ENCODE assay signal across 10 mouse cellular contexts in the genomic region with DNA sequence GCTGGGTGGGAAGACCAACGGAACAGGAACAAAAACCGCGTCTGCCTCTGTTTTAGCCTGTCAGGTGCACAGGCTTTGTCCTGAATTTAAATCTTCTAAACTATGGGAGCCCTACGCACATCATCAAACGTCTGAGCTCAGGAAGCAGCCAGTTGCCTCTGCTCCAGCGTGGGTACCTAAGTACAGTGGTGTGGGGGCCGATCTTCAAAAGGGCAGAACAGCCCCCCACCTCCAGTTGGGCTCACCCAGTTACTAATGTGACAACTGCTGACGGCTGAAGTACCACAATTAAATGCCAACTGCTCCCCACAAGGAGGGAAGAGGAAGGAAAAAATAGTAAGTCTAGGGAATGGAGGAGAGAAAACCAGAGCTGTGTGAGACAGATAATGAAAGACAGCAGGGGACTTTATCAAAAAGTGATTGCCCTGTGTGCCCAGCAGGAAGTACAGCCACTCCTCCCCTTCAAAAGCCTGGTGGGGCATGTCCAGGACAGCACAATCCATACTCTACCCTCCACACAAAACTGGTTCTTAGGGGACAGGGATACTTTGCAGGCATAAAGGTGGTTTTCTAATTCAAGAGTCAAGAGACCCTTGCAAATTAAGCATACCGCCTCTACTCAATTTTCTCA. TPM values are rescaled to one million over a fixed set of nuclear protein-coding genes. Genes with fewer than 3 reads are reported as not detected.
DNase-seq lines count a peak whose midpoint lies in the region; ATAC-seq lines count a peak whose summit lies in the region.
"Had no signal": no experiment of that assay in that cellular context is flagged by ENCODE, and none has a peak within 500 bp of the region (broad histone marks: within the 10 kb centered on the region; RNA-seq: fewer than 3 reads in every experiment).

No protein-coding gene starts in this region.

- H3K36me3 ChIP-seq in kidney, embryonic 15.5 days = peaks cover 22% of the 10 kb centered on the region; the same call in 1 of the 2 replicates
- 0 out of 2 replicates have a peak, but pooled peaks cover 4% of the 10 kb centered on the region for H3K36me3 ChIP-seq in hindbrain, embryonic 11.5 days (ENCODE audit: control insufficient read depth, insufficient read depth, low read length)

- DNase-seq in heart, adult 11 months = peak; percentile 85
- DNase-seq in heart, postnatal 36 days = no peak
- DNase-seq in right cerebral cortex, adult 18-20 months = peak; percentile 74
- DNase-seq in right cerebral cortex, postnatal 4 days = no peak
- DNase-seq in left cerebral cortex, postnatal 14 days (ENCODE audit: low spot score in 2 of 2) = peak; percentile 59 to 75
- peak; percentile 16 for DNase-seq in thymus, postnatal 14 days
- DNase-seq in hindbrain, embryonic 11.5 days (ENCODE audit: low spot score) = no peak

- ATAC-seq in kidney, embryonic 15.5 days (replicated peaks; ENCODE audit: low FRiP score) = no peak
- no peak for ATAC-seq in hindbrain, embryonic 11.5 days (ENCODE audit: low FRiP score)
- ATAC-seq: activated CD4-positive, CD25-positive, alpha-beta regulatory T cell, adult 4 months; midbrain, embryonic 13.5 days had no signal

- intact Hi-C loops in heart, postnatal 36 days (cut with DNase I) = no loop called here
- intact Hi-C loops in left cerebral cortex, postnatal 14 days (cut with DNase I) = no loop called here

- WGBS in kidney, embryonic 15.5 days = 79% methylated on average over 9 of the region's 9 CpGs
- 77% methylated on average over 9 of the region's 9 CpGs for WGBS in hindbrain, embryonic 11.5 days

- H3K9me3 ChIP-seq in kidney, embryonic 15.5 days (replicated peaks) = no peaks in the 10 kb centered on the region
- H3K9me3 ChIP-seq in hindbrain, embryonic 11.5 days (ENCODE audit: control insufficient read depth, low read length) = no peaks in the 10 kb centered on the region
- H3K9me3 ChIP-seq: midbrain, embryonic 13.5 days had no signal

- H3K4me2 ChIP-seq in kidney, embryonic 15.5 days = no peak overlapping the region
- H3K4me2 ChIP-seq in hindbrain, embryonic 11.5 days (replicated peaks; ENCODE audit: low read depth, low read length) = no peak overlapping the region
- H3K4me2 ChIP-seq: midbrain, embryonic 13.5 days had no signal

- no peak overlapping the region for H3K4me3 ChIP-seq in kidney, embryonic 15.5 days (replicated peaks)
- H3K4me3 ChIP-seq in hindbrain, embryonic 11.5 days (ENCODE audit: low read depth, low read length) = no peak overlapping the region
- H3K4me3 ChIP-seq: midbrain, embryonic 13.5 days had no signal

- H3K27me3 ChIP-seq in kidney, embryonic 15.5 days = no peaks in the 10 kb centered on the region
- H3K27me3 ChIP-seq in hindbrain, embryonic 11.5 days (ENCODE audit: control insufficient read depth, insufficient read depth, low read length) = no peaks in the 10 kb centered on the region
- H3K27me3 ChIP-seq: midbrain, embryonic 13.5 days had no signal

- H3K9ac ChIP-seq in kidney, embryonic 15.5 days = no peak overlapping the region
- H3K9ac ChIP-seq in hindbrain, embryonic 11.5 days (ENCODE audit: low read depth, low read length) = no peak overlapping the region
- H3K9ac ChIP-seq: midbrain, embryonic 13.5 days had no signal

- H3K27ac ChIP-seq in kidney, embryonic 15.5 days = no peak overlapping the region
- no peak overlapping the region for H3K27ac ChIP-seq in hindbrain, embryonic 11.5 days (ENCODE audit: low read depth, low read length)
- H3K27ac ChIP-seq: midbrain, embryonic 13.5 days had no signal

- H3K4me1 ChIP-seq in kidney, embryonic 15.5 days = peaks cover 20% of the 10 kb centered on the region
- H3K4me1 ChIP-seq in hindbrain, embryonic 11.5 days (replicated peaks; ENCODE audit: control insufficient read depth, insufficient read depth, low read length) = no peaks in the 10 kb centered on the region

RNA-seq across cellular contexts. Expression of gene Grb2, which starts 34.0 kb away (rescaled TPM):
- 100 to 1,000 TPM; 102 to 110 TPM for total RNA-seq in heart, postnatal 36 days (2021)
- total RNA-seq in left cerebral cortex, postnatal 14 days (2021) = 100 to 1,000 TPM; 183 to 190 TPM
- polyA plus RNA-seq in kidney, embryonic 15.5 days (2015; fragmentation: Nextera tagmentation; extraction: Ambion mirVana) = 92.0 and 98.4 TPM in 2 replicates
- polyA plus RNA-seq in hindbrain, embryonic 11.5 days (2014; fragmentation: Nextera tagmentation; extraction: Ambion mirVana) = 76.7 and 79.2 TPM in 2 replicates

RNA-seq across cellular contexts. Expression of gene Slc25a19, which starts 46.3 kb away (rescaled TPM):
- 10 to 100 TPM; 35.5 to 38.8 TPM for total RNA-seq in heart, postnatal 36 days (2021)
- total RNA-seq in left cerebral cortex, postnatal 14 days (2021) = 10 to 100 TPM; 55.1 to 58.1 TPM
- polyA plus RNA-seq in kidney, embryonic 15.5 days (2015; fragmentation: Nextera tagmentation; extraction: Ambion mirVana) = 45.8 and 48.3 TPM in 2 replicates
- 24.9 and 27.1 TPM in 2 replicates for polyA plus RNA-seq in hindbrain, embryonic 11.5 days (2014; fragmentation: Nextera tagmentation; extraction: Ambion mirVana)

Comparison
In these comparisons a context has a peak if more than half of its experiments do, and no peak if none do; other contexts are left out.
1. DNase-seq: peak in heart, adult 11 months (single experiment), right cerebral cortex, adult 18-20 months (single experiment), left cerebral cortex, postnatal 14 days (2 of 2) and thymus, postnatal 14 days (single experiment); none in heart, postnatal 36 days (0 of 2), right cerebral cortex, postnatal 4 days (single experiment) and hindbrain, embryonic 11.5 days (single experiment).